Mouse (Mus musculus) retina, embryonic 14.5 days (tissue): Measurements from ENCODE around the gene Tmc4.
"Not testable (repeated sequence)": the region's sequence is repeated elsewhere in the genome, so short reads cannot be mapped to it uniquely, and the experiment has no call there.

Experiments
- DNase-seq: peaks from one replicate; pipeline ENCODE4 v3.0.0-alpha.2; 2015; ENCODE audit warnings: low spot score

Gene Tmc4

GRCm38 (mm10) chr7:3677342-3677741 lies at the start of gene Tmc4:
Tmc4 (minus strand) TSS chr7:3677553.
- DNase-seq = no peak

- not testable (repeated sequence) for DNase-seq
These were observed 48.1 kb upstream of the Tmc4 start for GRCm38 (mm10) chr7:3725459-3725858.

GRCm38 (mm10) chr7:3720268-3720667 lies 42.9 kb upstream of the Tmc4 start, which contains the start of gene Pirb:
Pirb (minus strand) TSS chr7:3720391.
- not testable (repeated sequence) for DNase-seq

GRCm38 (mm10) chr7:3715249-3715648 lies 37.9 kb upstream of the Tmc4 start:
- no peak for DNase-seq

GRCm38 (mm10) chr7:3712264-3712942 lies 35.0 kb upstream of the Tmc4 start:
- no peak for DNase-seq

GRCm38 (mm10) chr7:3709000-3709399 lies 31.6 kb upstream of the Tmc4 start:
- DNase-seq = no peak

GRCm38 (mm10) chr7:3708447-3708980 lies 31.2 kb upstream of the Tmc4 start:
- not testable (repeated sequence) for DNase-seq

GRCm38 (mm10) chr7:3707568-3708413 lies 30.4 kb upstream of the Tmc4 start:
- DNase-seq = no peak

- no peak for DNase-seq
These were observed 29.7 kb upstream of the Tmc4 start for GRCm38 (mm10) chr7:3707027-3707426.

GRCm38 (mm10) chr7:3706343-3706934 lies 29.1 kb upstream of the Tmc4 start:
- no peak for DNase-seq

- DNase-seq = no peak
These were observed 28.6 kb upstream of the Tmc4 start for GRCm38 (mm10) chr7:3705911-3706310.

- DNase-seq = not testable (repeated sequence)
These were observed 28.1 kb upstream of the Tmc4 start for GRCm38 (mm10) chr7:3705461-3705860.

GRCm38 (mm10) chr7:3704475-3704874 lies 27.1 kb upstream of the Tmc4 start:
- no peak for DNase-seq

GRCm38 (mm10) chr7:3703879-3704441 lies 26.6 kb upstream of the Tmc4 start, which contains the start of gene Rps9:
Rps9 (plus strand) TSS chr7:3703993.
- peak; percentile 97 for DNase-seq

- DNase-seq = no peak
These were observed 26.0 kb upstream of the Tmc4 start for GRCm38 (mm10) chr7:3703148-3703878.

GRCm38 (mm10) chr7:3698471-3698870 lies 21.1 kb upstream of the Tmc4 start:
- DNase-seq = no peak

- not testable (repeated sequence) for DNase-seq
These were observed 17.6 kb upstream of the Tmc4 start for GRCm38 (mm10) chr7:3694949-3695305.

- DNase-seq = peak; percentile 83
These were observed 17.0 kb upstream of the Tmc4 start for GRCm38 (mm10) chr7:3694076-3694948.

GRCm38 (mm10) chr7:3693809-3694075 lies 16.4 kb upstream of the Tmc4 start:
- DNase-seq = no peak

GRCm38 (mm10) chr7:3692987-3693808 lies 15.8 kb upstream of the Tmc4 start, which contains the start of gene Mboat7:
Mboat7 (minus strand) TSS chr7:3693523.
- DNase-seq = peak; percentile 96
